Mouse (Mus musculus): ENCODE results near the gene S100a7a.

The S100a7a gene

DNA sequence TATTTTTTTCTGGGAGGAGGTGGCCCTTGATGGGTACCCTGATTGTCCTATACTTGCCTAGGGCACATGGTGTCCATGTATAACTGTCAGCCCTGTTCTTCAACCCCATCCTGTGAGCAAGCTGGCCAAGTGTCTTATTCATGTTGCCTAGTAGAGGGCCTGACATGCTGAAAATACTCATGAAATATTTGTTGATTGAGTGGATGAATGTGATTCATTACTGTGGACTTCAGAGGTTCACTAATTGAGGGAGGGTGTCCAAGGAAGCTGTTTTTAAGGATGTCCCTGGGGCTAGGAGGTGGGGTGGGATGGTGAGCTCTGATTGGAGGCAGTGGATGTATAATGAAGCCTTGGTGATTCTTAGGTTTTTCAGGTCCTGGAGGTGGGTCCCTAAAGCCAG, at the start of gene S100a7a:
TSS of gene S100a7a (plus strand) at position 301 of the 400 bp plus-strand sequence.
- DNase-seq (ENCODE audit: low spot score in 2 of 2): no peak

DNA sequence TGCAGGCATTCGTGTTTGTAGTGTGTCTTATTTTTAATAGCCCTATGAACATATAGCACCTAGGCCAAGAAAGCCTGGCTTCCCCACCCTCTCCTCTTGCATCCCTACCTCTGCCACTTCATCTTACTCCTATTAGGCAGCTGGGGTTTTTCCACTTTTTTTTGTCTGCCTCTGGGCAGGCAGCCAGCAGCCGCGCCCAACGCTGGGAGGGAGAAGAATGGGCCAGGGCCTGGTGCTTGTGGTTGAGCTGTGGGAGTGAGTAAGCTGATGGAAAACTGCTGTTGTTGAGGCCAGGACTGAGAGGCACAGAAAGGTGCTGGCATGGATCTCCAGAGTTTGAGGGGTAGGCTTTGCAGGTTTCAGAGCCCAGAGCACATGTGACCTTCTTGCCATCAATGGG, 49.4 kb upstream of the S100a7a start:
- peak in 1 of 2 experiments; percentile 44 for DNase-seq (ENCODE audit: low spot score in 2 of 2)

DNA sequence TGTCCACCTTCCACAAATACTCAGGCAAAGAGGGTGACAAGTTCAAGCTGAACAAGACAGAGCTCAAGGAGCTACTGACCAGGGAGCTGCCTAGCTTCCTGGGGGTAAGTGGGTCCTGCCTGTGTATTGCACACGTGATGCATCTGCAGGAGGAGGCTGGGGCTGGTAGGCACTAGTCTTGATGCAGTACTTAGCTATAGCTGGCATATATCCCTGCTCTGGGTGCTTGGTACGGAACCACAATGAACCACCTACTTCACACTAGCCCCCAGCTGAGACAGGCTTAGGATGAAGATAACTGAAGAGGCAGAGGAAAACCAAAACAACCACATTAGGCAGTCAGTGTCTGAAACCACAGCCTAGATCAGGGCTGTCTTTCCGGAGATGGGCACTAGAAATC, 48.8 kb upstream of the S100a7a start:
- no peak for DNase-seq (ENCODE audit: low spot score in 2 of 2)

DNA sequence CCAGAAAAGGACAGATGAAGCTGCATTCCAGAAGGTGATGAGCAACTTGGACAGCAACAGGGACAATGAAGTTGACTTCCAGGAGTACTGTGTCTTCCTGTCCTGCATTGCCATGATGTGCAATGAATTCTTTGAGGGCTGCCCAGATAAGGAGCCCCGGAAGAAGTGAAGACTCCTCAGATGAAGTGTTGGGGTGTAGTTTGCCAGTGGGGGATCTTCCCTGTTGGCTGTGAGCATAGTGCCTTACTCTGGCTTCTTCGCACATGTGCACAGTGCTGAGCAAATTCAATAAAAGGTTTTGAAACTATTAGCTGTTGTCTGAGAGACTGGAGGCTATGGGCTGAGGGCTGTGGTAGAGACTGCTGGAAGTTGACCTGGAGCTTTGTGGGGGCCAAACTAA, 48.1 kb upstream of the S100a7a start:
- DNase-seq (ENCODE audit: low spot score in 2 of 2): no peak

DNA sequence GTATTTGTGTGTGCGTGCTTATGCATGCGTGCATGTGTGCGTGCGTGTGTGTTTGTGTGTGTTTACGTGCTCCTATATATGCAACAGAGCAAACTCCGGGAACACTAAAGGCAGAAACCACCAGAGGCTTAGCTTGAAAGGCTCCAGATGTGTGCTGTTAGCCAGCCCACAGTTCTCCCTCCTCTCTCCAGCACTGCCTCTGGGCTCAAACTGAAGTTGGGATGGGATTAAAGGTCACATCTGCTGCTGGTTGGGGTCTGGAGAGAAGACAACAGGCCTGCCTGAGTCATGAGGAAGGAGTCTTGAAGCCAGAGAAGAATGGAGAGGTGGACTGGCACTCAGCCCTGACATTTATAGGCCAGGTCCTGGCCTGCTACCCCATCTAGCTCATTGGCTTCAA, 47.6 kb upstream of the S100a7a start:
- DNase-seq (ENCODE audit: low spot score in 2 of 2): no peak

DNA sequence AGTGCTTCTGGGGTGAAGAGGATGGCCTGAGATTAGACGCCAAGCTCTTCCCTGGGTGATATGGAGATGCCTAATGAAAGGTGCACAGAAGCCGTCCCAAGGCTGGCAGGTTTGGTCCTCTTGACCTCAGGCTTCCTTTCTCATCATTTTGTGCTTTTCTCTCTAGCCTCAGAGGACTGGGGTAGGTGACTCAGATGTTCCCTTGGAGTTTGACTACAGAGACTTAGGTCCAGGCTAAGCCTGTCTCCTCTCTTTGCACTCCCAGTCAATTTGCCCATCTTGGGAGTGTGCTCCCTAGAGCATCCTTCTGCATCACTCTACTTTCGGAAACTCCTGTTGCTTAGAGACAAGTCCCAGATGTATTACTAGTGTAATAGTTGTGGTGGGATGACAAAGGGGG, 46.5 kb upstream of the S100a7a start:
- DNase-seq (ENCODE audit: low spot score in 2 of 2): no peak

DNA sequence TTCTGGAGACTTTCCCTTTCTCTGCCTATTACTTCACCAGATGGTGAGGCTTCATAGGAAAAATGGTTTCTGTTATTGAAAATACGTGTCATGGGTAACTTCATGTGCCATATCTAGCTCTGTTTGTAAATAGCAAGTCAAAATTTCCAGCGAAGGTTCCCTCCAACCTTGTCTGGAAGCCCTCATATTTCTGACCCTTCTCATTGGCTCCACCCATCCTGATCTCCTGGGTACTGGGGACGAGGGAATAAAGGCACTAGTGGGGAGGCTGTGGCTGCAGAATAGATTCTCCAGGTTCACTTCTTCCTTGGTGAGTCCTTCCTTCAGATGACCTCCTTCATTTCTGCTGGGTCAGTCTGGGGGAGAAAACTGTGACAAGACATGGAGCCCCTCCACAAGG, 45.6 kb upstream of the S100a7a start, which contains the start of gene S100a5:
TSS of gene S100a5 (plus strand) at position 301 of the 400 bp plus-strand sequence.
- DNase-seq (ENCODE audit: low spot score in 2 of 2): no peak

DNA sequence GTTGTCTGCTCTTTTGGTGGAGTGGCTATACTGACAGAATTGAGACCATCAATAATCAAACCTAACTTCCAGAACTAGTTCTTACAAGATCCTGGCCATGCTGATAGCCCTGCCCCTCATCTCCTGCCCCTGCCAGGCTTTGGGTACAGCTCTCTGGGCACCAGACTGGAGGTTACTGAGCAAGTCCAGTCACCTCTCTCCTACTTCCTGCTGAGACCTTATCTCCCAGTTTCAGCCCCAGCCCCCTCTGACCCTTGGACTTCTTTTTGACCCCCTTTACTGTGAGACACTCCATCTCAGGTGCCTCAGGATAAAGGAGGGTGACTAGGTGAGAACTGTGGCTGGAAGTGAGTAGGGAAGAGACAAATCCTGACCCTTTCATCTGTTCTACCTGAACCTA, 44.7 kb upstream of the S100a7a start:
- DNase-seq (ENCODE audit: low spot score in 2 of 2): no peak

DNA sequence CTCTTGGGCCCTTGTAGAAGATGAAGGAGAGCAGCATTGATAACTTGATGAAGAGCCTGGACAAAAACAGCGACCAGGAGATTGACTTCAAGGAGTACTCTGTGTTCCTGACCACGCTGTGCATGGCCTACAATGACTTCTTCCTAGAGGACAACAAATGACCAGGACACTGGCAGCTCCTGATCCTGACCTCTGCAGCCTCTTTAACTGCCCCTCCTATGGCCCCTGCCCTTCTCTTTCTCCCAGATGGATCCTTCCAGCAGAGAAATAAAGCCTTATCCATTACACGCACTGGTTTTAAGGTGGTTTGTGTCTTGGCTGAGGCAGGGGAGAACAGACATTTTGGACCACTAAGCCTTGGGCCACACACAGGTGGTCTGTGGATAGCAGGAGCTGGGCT, 42.3 kb upstream of the S100a7a start:
- DNase-seq (ENCODE audit: low spot score in 2 of 2): no peak

DNA sequence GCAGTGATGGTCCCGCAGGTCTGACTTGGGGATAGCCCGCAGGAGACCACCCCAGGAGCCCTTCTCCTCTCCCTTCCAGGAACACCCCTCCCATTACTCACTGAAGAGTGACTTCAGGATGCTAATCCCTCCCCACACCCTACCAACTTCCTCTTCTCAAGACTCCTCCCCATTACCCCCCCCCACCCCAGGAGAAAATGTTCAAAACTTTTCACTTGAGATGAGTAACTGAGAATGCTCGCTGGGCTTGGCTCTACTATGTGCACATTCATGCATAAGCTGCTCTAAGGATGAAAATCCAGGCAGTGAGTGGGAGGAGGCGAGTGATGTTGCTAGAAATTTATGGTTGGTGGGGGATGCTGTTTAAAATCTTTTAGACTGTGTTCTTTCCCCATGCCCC, 41.8 kb upstream of the S100a7a start:
- no peak for DNase-seq (ENCODE audit: low spot score in 2 of 2)

DNA sequence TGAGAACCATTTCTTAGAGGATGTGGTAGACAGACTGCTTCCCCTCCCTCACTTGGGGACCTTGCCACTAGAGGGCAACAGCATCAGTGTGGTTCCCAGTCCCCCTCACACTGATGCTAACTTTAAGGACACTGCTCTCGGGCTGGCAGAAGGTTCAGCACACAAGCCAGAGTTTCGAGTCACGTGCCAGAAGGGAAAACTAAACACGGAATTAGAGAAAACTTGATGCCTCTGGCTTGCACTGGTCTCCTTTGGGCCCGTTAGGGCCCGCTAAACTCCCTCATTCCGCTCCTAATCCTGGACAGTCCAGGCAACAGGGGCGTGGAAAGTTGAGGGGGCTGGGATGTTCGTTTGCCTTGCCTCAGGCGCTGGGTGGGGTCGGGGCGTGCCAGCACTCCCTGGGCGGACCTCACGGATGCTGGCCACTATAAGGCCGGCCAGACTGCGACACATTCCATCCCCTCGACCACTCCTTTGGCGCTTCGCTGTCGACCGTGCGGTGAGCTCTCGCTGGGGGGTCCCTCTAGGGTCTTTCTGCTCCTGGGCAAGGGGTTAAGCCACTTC, 41.0 kb upstream of the S100a7a start, which contains the start of gene S100a6:
TSS of gene S100a6 (plus strand) at position 155 of the 564 bp plus-strand sequence.
- no peak for DNase-seq (ENCODE audit: low spot score in 2 of 2)

DNA sequence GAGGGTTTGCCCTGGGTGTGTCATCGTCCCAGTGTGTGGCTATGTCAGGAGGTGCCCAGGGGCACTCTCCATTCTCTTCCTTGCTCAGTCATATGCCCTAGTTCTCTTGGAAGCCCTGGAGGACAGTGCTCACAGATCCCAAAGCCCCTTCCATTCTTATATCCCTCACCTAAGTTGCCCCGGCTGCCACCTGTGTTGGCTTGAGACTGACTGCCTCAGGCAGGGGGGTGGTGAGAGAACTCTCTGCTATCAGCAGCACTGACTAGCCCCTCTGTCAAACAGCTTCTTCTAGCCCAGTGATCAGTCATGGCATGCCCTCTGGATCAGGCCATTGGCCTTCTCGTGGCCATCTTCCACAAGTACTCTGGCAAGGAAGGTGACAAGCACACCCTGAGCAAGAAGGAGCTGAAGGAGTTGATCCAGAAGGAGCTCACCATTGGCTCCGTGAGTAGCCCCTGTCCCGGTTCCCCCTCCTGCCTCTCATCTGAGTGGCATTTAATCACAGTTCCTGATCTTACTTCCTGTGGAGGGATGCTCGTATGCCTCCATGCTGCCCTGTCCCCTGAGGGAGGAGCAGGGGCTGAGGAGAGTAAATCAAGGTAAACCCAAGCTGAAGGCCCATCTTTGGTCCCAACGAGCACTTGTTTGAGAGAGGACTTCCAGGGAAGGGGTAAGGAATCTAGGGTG, 40.2 kb upstream of the S100a7a start:
- DNase-seq (ENCODE audit: low spot score in 2 of 2): no peak

DNA sequence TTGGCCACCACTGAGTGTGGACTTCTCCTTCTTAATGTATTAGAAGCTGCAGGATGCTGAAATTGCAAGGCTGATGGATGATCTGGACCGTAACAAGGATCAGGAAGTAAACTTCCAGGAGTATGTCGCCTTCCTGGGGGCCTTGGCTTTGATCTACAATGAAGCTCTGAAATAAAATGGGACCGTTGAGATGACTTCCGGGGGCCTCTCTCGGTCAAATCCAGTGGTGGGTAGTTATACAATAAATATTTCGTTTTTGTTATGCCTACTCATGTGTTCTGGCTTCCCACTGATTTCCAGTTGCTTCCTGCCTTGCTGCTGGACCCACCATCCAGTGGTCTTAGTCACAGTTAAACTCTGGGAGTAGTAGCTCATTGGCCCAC, 39.7 kb upstream of the S100a7a start:
- DNase-seq (ENCODE audit: low spot score in 2 of 2): no peak

DNA sequence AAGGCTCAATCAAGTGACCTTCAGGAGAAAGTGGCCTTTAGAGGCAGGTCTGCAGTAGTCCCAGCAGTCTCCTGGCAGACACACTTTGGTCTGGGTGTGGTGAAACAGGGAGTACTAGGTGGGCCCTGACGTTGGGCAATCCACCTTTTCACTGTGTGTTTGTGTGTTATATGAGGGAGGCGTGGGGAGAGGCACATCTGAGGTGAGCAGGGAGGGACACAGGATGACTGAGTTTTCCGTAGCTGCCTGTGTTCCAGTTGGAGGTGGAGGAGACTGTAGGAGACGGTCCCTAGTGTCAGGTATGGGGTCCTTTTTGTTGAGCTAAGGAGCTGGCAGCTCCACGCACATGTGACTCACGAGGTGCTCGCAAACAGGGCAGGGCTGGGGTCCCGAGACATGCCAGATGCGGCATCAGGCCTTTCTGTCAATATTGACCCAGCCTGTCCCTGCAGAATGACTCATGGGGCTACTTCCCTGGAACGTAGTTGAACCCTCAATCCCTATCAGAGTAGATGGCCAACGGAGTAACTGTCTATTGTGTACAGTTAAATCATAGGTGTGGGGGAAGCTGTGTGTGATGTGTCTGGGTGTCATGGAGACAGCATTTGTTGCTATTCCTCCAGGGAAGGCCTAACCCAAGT, 39.1 kb upstream of the S100a7a start:
- no peak for DNase-seq (ENCODE audit: low spot score in 2 of 2)

DNA sequence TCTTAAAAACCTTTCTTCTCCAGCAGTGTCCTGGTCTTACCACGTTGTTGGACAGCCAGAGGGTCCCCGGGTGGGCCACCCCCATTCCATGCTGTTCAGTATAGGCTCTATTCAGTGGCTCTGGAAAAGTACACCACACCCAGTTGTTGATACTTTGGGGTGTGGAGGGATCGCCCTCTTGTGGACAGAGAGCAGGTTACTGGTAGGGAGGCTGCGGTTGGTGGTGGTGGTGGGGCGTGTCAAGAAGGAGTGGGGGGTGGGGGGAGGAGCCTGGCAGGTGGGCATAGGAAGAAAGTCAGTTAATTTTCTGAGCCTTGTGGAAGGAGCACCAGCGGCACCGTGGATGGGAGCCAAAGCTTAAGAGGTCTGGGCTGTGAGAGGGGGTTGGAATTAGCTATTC, 38.4 kb upstream of the S100a7a start:
- peak; percentile 64 to 69 for DNase-seq (ENCODE audit: low spot score in 2 of 2)

DNA sequence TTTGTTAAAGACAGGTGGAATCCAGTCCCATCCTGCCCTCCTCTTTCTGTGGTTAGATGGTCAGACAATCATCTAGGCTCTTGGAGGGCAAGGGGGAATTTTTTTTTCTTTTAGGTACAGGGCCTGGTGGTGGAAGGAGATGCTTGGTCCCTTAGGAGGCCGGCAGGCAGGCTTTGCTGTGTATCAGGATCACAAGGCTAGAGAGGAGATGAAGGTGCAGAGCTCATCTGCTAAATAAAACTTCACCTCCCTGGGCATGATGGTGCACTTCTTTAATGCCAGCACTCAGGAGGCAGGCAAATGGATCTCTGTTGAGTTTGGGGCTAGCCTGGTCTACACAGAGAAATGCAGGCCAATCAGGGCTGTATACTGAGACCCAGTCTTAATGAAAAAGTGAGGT, 37.9 kb upstream of the S100a7a start:
- DNase-seq (ENCODE audit: low spot score in 2 of 2): no peak

DNA sequence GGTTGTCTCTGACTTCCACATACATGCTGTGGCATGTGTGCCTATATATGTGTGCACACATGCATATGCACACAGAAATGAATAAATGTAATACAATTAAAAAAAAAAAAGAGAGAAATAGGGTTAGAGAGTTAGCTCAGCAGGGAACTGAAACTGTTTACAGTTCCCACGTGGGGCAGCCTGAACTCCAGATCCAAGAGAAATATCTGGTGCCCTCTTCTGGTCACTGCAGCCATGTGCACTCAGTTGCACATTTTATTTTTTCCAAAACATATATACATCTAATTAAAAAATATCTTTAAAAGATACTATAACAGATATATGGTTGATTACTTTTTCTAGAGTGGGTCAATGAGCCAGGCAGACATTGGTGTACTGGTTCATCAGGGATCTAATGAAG, 36.2 kb upstream of the S100a7a start:
- DNase-seq (ENCODE audit: low spot score in 2 of 2): no peak

DNA sequence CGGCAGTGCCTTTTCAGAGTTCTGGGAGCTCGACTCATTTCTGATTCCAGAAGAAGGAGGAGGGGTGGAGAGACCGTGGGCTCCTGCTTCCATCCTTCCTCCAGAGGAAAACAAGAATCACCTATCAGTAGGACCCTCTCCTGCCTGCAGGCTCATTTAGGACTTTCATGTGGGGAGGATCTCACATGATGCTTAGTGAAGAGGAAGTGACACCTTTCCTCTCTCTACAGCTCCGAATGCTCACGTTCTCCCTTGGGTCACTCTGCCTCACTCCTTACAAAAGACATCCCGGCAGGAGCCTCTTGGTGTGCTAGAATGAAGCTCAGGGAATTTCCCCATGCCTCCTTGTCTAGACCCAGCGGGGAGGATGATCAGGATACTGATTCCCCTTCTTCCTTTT, 32.3 kb upstream of the S100a7a start:
- no peak for DNase-seq (ENCODE audit: low spot score in 2 of 2)

DNA sequence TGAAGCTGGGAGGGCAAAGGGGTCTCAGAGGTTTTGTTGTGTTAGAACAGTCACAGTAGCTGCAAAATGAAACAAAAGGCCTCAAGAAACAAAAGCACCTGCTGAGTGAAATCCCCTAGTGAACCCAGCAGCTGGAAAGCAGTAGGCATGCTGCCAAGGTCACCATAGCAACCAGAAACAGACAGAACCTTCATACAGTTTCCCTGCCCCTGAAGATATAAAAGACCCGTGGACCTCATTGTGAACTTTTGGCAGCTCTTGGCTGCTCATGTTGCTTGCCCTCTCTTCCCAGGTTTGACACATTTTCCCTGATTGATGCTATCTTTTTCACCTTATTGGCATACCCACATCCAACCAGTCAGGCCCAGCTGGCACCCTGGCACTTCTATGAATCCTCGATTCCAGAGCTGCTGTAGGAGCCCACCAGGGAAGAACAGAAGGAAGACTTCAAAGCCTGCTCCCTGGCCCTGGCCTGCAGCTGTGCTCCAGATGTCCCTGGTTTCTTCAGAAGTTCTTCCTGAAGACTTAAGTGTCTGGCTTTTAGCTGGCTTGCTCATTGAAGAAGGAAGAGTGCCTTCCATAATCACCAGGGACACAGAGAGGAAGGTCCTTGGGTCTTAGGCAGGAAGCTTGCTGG, 30.3 kb upstream of the S100a7a start:
- DNase-seq (ENCODE audit: low spot score in 2 of 2): peak in 1 of 2 experiments; percentile 46

DNA sequence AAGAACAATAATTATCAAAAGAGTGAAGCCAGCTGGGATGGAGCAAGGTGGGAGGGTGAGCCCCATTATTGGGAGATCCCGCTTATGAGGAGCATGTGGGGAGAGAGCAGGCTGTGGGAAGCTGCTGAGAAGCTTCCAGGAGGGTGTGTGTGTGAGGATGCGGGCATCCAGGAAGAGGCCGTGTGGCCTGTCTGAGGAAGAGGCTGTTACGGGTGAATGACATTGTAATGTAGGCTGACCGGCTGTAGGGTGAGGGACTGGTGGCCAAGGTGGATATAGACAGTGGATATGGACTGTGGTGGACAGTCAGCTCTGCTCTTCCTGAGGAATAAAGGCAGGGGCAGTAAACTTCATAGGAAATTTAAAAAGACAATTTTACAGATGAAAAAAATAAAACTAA, 28.3 kb upstream of the S100a7a start:
- DNase-seq (ENCODE audit: low spot score in 2 of 2): no peak

DNA sequence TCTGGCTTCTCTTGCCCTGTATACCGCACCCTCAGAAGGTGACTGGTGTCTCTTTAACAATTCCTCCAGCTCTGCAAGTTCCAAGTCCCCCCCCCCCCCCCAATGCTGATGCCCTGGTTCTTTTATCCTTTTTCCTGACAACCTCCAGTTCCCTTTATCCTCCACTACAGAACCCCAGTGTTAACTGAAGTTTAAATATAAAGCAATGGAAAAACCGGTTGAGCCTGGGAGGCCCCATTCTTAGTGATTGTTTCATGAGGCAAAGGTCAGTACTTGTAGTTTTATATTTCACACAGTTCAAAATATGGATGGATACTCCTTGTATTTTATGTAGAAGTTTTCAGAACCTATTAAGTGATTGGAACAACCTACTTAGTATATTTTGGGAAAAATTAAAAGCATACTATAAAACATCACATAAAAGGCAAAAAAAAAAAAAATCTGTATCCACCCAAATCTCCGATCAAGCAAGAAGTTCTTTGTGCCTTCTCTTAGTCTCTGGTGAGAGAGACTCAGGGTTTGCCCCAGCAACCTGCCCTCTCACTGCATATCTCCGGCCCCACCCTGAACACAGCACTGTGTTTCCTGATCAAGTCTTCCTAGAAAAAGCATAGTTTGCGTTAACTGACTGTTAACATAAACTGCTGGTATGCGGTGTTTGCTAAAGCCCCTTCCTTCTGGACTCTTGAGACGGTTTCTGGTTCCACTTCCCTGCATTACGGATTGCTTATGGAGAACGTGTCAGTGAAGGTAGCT, 27.4 kb upstream of the S100a7a start:
- no peak for DNase-seq (ENCODE audit: low spot score in 2 of 2)

DNA sequence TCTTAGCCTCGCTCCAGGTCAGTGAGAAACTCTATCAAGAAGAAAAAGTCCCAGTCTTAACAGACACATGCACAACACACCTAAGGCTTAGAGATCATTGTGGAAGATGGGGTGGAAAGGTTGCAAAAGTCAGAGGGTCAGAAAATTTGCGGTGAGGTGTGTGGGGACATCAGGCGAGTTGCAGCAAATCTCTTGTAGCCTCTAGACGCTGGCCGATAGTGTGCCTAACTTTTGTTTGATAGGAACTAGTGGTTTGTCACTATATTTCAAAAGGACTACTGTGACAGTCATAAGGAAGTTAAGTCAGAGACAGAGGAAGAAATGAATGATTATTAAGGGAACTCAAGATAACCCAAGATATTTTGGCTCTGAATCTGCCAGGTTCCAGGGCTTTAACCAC, 26.5 kb upstream of the S100a7a start:
- no peak for DNase-seq (ENCODE audit: low spot score in 2 of 2)

All from frontal cortex, postnatal 14 days (tissue).